Mouse (Mus musculus) urinary bladder, postnatal 14 days (tissue): ENCODE results near the gene Gm49450.
"Not testable (repeated sequence)": the region's sequence is repeated elsewhere in the genome, so short reads cannot be mapped to it uniquely, and the experiment has no call there.

Experiments used
- DNase-seq: peaks from one replicate; pipeline ENCODE4 v3.0.0; 2021; ENCODE audit warnings: low spot score

Gene Gm49450

GRCm38 (mm10) chr15:98985240-98985981, 32.1 kb upstream of the Gm49450 start:
- DNase-seq, result peak; percentile 82

- no peak for DNase-seq
Observed at GRCm38 (mm10) chr15:98984681-98985080, 31.3 kb upstream of the Gm49450 start.

GRCm38 (mm10) chr15:98983431-98984081, 30.2 kb upstream of the Gm49450 start:
- DNase-seq, result no peak

DNA sequence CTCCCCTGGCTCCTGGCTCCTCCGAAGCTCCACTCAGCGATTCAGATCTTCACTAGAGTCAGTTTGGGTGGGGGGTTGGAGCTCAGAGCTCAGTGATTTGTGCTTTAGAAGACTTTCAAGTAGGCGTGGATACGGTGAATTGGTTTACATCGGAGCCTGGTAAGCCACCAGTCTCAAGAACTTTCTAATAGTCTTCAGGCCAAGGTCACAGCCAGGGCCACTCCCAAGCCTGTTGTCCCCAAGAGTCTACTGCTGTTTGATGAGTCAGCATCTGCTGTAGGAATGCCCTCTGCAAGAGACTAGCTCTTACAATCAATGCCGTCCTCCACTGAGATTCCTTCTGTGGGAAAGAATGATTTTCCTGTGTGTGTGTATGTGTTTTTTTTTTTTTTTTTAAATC, 28.7 kb upstream of the Gm49450 start:
- no peak for DNase-seq

DNA sequence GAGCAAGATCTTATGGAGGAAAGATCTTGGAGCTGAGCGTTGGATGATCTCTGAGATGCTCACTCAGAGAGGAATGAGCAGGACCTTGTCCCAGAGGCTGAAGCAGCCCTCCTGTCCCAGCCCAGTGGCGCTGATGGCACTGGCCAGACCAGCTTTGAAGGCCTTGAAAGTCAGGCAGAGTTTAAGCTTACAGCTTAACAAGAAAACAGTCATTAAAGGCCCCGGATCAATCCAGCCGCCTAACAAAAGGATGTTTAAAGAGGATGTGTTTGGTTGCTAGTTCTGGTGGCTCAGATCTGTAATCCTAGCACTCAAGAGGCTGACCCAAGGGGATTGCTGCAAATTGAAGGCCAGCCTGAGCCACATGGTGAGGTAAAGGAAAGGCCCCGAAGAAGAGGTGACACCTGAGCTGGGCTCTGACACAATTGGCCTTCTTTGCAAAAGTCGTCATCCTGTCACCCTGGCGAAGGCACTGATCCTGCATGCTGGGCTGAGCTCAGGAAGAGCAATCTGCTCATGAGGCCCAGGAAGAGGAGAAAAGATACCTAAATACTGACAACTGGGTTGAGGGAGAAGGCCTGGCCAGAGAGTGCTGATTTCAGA, 26.8 kb upstream of the Gm49450 start:
- DNase-seq, result no peak

GRCm38 (mm10) chr15:98978409-98979172, 25.2 kb upstream of the Gm49450 start:
- DNase-seq, result no peak

GRCm38 (mm10) chr15:98977759-98978408, 24.5 kb upstream of the Gm49450 start:
- DNase-seq, result peak; percentile 74

DNA sequence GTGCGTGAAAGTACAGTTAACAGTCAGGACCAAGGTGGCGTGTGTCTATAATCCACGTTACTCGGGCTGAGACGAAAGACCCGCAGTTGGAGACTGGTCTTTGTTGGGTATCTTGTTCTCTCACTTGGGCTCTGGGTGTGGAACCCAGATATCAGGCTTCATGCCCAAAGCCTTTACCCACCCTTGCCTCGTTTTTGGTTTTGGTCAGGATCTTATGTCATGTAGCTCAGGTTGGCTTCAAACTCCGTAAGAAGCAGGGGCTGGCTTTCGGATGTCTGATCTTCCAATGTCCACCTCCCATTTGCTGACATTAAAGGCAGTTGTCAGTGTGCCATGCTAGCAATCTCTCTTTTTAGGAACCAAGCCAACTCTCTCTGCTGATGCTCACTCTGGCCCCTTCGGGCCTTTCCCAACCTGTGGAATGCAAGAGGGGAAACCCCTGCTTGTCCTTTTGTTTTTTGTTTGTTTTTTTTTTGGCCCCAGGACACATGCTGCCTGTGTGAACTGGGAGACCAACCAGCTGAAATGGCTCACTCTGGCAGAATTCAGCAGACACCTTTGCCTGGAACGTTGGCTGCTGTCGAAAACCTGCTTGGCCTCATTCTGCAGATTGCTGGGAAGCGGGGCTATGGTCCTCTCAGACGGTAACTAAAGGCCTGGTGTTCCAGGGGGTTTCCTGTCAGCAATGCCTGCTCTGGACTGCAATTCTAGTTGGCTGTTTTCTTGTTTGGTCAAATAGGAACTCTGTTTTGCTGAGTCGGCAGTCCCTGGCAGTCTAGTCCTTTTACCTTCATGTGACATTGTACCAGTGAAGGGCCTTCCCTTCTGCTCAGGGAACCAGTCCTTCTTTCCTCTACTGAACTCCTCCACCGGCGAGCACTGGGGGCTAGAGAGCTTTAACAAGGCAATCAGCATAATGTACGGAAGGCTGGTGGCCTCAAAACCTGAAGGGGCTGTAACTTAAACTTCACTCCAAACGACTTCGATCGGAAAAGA, 23.7 kb upstream of the Gm49450 start:
- DNase-seq, result no peak

DNA sequence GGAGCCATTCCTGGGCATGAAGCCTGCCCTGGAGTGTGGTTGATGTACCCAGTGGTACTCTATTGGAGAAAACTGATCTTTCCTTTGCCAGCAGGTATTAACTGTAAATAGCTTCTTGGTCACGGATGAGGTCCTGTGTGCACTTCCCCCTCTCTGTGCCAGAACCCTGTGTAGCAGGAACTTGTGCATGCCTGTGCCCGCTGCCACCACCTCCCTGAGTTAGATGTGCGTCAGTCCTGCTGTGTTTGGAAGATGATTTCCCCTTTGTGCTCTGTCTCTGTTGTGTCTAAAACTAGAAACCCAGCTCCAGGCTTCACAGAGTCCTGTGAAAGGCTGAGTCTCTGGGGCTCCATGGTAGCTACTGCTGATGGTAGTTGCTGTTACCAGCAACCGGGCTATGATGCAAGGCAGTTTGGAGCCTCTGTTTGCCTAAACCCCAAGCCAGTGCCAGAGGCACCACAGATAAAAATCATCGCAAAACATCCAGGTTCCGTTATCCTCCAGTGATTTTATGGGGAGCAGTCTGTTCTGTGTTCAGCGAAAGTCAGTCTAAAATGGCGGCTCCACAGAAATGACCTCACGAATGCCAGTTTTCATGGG, 19.8 kb upstream of the Gm49450 start:
- DNase-seq, result no peak

GRCm38 (mm10) chr15:98971576-98972320, 18.4 kb upstream of the Gm49450 start:
- DNase-seq, result not testable (repeated sequence)

DNA sequence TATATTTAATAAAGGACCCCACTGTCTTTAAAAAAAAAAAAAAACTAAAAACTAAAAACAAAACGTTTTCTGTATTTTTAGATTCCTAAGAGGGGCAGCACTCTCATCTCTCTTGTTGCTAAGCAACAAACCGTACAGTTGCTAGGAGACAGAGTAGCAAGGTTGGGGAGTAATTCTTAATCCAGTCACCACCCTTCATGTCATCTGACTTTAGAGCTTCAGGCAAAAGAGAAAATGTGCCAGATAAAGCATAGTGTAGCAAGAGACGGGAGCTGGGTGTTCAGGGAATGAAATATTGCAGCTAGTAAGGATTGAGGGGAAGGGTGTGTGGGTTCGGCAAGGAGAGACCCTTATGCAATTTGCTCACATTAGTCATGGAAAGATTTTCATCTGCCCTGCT, 17.8 kb upstream of the Gm49450 start:
- no peak for DNase-seq

DNA sequence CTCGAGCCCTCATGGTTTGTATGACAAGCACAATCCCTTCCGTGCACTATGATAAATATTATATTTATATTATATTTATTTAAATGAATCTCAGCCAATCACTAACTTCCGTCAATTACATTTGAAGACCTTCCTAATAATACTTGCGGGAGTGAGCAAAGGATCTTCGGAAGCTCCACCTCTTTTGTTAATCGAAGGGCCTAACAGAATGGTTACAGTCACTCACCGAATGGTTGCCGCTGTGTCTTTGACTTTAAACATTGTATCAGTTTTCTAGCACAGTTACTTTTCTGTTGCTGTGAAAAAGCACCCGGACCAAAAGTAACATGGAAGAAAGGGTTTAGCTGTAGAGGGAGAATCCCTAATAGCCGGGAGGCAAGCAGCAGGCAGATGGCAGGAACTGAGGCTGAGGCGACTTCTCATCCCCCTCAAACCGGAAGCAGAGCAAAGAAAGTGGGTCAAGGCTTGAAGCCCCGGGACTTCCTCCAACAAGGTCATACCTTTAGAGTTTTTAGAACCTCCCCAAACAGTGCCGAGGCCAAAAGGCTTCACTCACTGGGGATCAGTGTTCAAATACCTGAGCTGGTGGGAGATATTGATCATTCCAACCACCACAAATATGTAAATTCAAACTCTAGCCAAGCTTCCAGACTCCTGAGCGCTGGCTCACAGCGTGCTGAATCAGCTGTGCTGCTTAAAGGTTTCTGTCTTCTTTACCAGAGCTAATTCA, 16.2 kb upstream of the Gm49450 start:
- DNase-seq, result no peak

DNA sequence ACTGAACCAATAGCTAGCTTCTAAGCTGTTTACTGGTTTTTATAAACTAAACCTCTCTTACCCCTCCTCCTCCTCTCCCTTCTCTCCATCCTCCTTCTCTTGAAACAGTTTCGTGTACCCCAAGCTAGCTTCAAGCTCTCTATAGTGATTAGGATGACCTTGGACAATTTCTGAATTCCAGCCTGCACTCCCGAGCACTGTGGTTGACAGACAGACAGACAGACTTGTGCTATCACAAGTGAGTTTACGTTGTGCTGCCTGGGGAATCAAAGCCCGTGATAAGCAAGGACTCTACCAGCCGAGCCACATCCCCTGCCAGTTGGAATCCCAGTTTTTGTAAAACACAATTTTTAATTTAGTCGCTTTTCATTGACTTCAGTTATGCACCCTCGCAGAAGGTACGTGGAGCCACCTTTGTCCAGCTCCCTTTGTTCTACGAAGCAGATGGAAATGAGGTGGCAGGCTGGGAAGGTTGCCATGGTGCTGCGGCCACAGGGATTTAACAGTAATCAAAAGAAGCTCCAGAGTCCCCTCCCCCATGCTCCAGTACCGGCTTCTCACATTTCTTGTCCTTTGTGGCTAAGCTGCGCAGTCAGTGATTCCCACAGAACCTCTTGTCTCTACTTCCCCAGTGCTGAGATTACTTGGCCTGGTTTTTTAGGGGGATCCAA, 15.5 kb upstream of the Gm49450 start:
- no peak for DNase-seq

DNA sequence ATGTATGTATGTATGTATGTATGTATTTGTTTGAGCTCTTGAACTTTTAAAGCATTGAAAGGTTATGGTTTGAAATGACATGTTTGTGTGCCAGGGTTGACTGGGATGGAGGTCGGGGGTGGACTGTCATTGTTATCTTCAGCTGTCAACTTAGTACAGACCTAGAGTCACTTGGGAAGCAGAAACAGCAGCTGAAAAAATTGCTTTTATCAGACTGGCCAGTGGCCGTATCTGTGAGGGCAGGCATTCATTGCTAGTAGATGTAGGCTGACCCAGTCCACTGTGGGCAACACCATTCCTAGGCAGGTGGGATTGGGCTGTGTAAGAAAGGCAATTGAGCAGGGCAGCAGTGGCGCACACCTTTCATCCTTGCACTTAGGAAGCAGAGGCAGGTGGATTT, 6.2 kb upstream of the Gm49450 start:
- no peak for DNase-seq

- DNase-seq, result no peak
Observed at GRCm38 (mm10) chr15:98958901-98959420, 5.6 kb upstream of the Gm49450 start.

- DNase-seq, result no peak
Observed at GRCm38 (mm10) chr15:98957475-98957874, 4.1 kb upstream of the Gm49450 start.

GRCm38 (mm10) chr15:98956000-98956399, 2.6 kb upstream of the Gm49450 start:
- no peak for DNase-seq

DNA sequence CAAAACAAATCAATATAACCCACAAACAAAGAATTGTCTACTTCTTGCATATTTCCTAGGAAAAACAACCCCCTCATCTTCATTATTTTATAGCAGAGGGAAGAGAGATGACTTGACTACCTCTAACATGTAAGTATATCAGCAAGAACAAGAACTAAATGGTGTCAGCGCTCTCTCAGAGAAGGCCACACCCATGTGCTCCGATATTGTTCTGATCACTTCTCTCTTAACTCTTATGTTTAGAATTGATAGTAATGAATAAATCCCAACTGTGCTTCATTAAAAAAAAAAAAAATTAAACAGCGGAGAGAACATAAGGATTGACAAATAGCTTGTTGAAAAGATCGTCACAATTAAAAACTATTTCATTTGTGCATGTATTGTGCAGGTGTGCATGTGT, 2.0 kb upstream of the Gm49450 start:
- no peak for DNase-seq
